Mouse (Mus musculus) thymus, adult 2 months (tissue): ENCODE measurements around the gene B9d2. TPM values are rescaled to one million over a fixed set of nuclear protein-coding genes. Genes with fewer than 3 reads are reported as not detected.
A peak's percentile ranks its signal among the peaks of the same experiment; 100 is the strongest.

Source experiments
- DNase-seq: peaks from one replicate; pipeline ENCODE4 v3.0.0; 2021
- H3K27ac ChIP-seq: fragments of 200-500 bp; 2 replicates; pipeline ENCODE4 v1.5.1; 2012; ENCODE audit warnings: low read length, control low read depth; ENCODE audit not compliant: control insufficient read depth, insufficient read depth
- H3K27me3 ChIP-seq: fragments of 200-500 bp; 2 replicates; pipeline ENCODE4 v1.6.1; 2012; ENCODE audit warnings: mild to moderate bottlenecking, low read length, moderate library complexity, mixed read lengths; ENCODE audit not compliant: control insufficient read depth, insufficient read depth
- H3K36me3 ChIP-seq: fragments of 200-500 bp; 2 replicates; pipeline ENCODE4 v1.6.1; 2012; ENCODE audit warnings: mild to moderate bottlenecking, low read length, moderate library complexity; ENCODE audit not compliant: control insufficient read depth, insufficient read depth
- H3K4me1 ChIP-seq: fragments of 200-500 bp; replicated peaks from 2 replicates; pipeline ENCODE4 v1.6.1; 2012; ENCODE audit warnings: low read length; ENCODE audit not compliant: control insufficient read depth, insufficient read depth
- H3K4me3 ChIP-seq: fragments of 200-500 bp; 2 replicates; pipeline ENCODE4 v1.5.1; 2012; ENCODE audit warnings: mild to moderate bottlenecking, low read length, control low read depth, moderate library complexity; ENCODE audit not compliant: control insufficient read depth, insufficient read depth
- CTCF ChIP-seq: fragments of 200-500 bp; IDR thresholded peaks from 2 replicates; pipeline ENCODE4 v1.5.1; 2012; ENCODE audit warnings: mild to moderate bottlenecking, control low read depth, low read length, moderate library complexity, borderline replicate concordance; ENCODE audit not compliant: control insufficient read depth, poor library complexity, insufficient read depth; ENCODE audit errors: extremely low read depth
- POLR2A ChIP-seq: fragments of 200-500 bp; IDR thresholded peaks from 2 replicates; pipeline ENCODE4 v1.6.1; 2012; ENCODE audit warnings: mild to moderate bottlenecking, low read length, control low read depth, moderate library complexity; ENCODE audit not compliant: control insufficient read depth, poor library complexity, insufficient read depth; ENCODE audit errors: extremely low read depth
- WGBS: fragments of 180-500 bp; shearing (Covaris S2); methylation state at CpG from one replicate; pipeline ENCODE4 v1.1.7; 2018; 5-methylcytosine and 5-hydroxymethylcytosine counted together
- polyA plus RNA-seq: library from polyadenylated mRNA; depleted of rRNA; stranded (reverse); fragments of >200 nt; gene quantifications from 2 replicates; pipeline ENCODE4 v1.2.3, GENCODE M21; 2012

Gene B9d2
- polyA plus RNA-seq, 1 experiment: 164 TPM

GRCm38 (mm10) chr7:25688810-25689586, 8.4 kb downstream of the B9d2 start:
- Histone ChIP-seq H3K4me1 (peaks cover 38% of the 10 kb centered on the region), H3K27me3 (no peaks in the 10 kb centered on the region), H3K36me3 (peaks cover 16% of the 10 kb centered on the region), H3K4me3 (peak overlapping the region; percentile 82), H3K27ac (peak overlapping the region; percentile 64)
- under 1% methylated on average over 52 of the region's 52 CpGs for WGBS
- TF ChIP-seq POLR2A (no peak), CTCF (peak; percentile 25; the same call in 1 of the 2 replicates)
- DNase-seq: peak; percentile 80

- no peaks in the 10 kb centered on the region for H3K27me3 ChIP-seq
- no peak for DNase-seq
- H3K27ac ChIP-seq: peak overlapping the region; percentile 64
- WGBS: 4% methylated on average over 12 of the region's 12 CpGs
- peak overlapping the region; percentile 82 for H3K4me3 ChIP-seq
- TF ChIP-seq CTCF (no peak), POLR2A (no peak)
- H3K4me1 ChIP-seq: peaks cover 32% of the 10 kb centered on the region
- peaks cover 23% of the 10 kb centered on the region for H3K36me3 ChIP-seq
Measured at GRCm38 (mm10) chr7:25689603-25690021, 9.0 kb downstream of the B9d2 start.

GRCm38 (mm10) chr7:25690051-25690450, 9.5 kb downstream of the B9d2 start:
- Histone ChIP-seq H3K4me3 (peak overlapping the region; percentile 82), H3K27ac (peak overlapping the region; percentile 64), H3K36me3 (peaks cover 27% of the 10 kb centered on the region), H3K4me1 (peaks cover 28% of the 10 kb centered on the region), H3K27me3 (no peaks in the 10 kb centered on the region)
- DNase-seq: no peak
- 60% methylated on average over 5 of the region's 5 CpGs for WGBS
- TF ChIP-seq CTCF (no peak), POLR2A (no peak)

GRCm38 (mm10) chr7:25694104-25694503, 13.5 kb downstream of the B9d2 start:
- WGBS: 96% methylated on average over 8 of the region's 8 CpGs
- H3K27me3 ChIP-seq: no peaks in the 10 kb centered on the region
- no peak overlapping the region for H3K27ac ChIP-seq
- H3K4me3 ChIP-seq: no peak overlapping the region
- H3K36me3 ChIP-seq: peaks cover 54% of the 10 kb centered on the region
- no peak for TF ChIP-seq POLR2A
- peaks cover 11% of the 10 kb centered on the region for H3K4me1 ChIP-seq
- DNase-seq: no peak

- H3K36me3 ChIP-seq: peaks cover 66% of the 10 kb centered on the region
- H3K27me3 ChIP-seq: no peaks in the 10 kb centered on the region
- TF ChIP-seq CTCF (no peak), POLR2A (no peak)
- no peaks in the 10 kb centered on the region for H3K4me1 ChIP-seq
- H3K27ac ChIP-seq: no peak overlapping the region
- DNase-seq: no peak
- no peak overlapping the region for H3K4me3 ChIP-seq
- 95% methylated on average over 13 of the region's 13 CpGs for WGBS
Measured at GRCm38 (mm10) chr7:25699851-25700250, 19.3 kb downstream of the B9d2 start.

- no peak for DNase-seq
- Histone ChIP-seq H3K27ac (no peak overlapping the region), H3K4me1 (0 out of 2 replicates have a peak, but pooled peaks cover 3% of the 10 kb centered on the region), H3K4me3 (no peak overlapping the region), H3K27me3 (no peaks in the 10 kb centered on the region), H3K36me3 (peaks cover 64% of the 10 kb centered on the region)
- WGBS: 96% methylated on average over 12 of the region's 12 CpGs
- TF ChIP-seq POLR2A (no peak), CTCF (peak; percentile 67; the same call in 1 of the 2 replicates)
Measured at GRCm38 (mm10) chr7:25700732-25701131, 20.2 kb downstream of the B9d2 start.
